Mouse (Mus musculus) liver, embryonic 16.5 days (tissue): Measurements from ENCODE around the gene Dyrk2. TPM values are rescaled to one million over a fixed set of nuclear protein-coding genes. Genes with fewer than 3 reads are reported as not detected.
A peak's percentile ranks its signal among the peaks of the same experiment; 100 is the strongest.

ENCODE experiments used
- ATAC-seq: fragments of 200-750 bp; cut with Nextera tagmentation; 2 replicates; pipeline ENCODE4 v1.8.0; 2017; ENCODE audit warnings: low read depth, mild to moderate bottlenecking, moderate number of reproducible peaks, moderate library complexity
- H3K27ac ChIP-seq: fragments of 300-500 bp; sonication (generic); 2 replicates; pipeline ENCODE4 v1.5.1; 2014; ENCODE audit warnings: mild to moderate bottlenecking, low read length
- H3K27me3 ChIP-seq: fragments of 300-500 bp; sonication (generic); 2 replicates; pipeline ENCODE4 v1.6.1; 2014; ENCODE audit warnings: low read depth, low read length, mixed read lengths; ENCODE audit not compliant: control insufficient read depth, insufficient read depth
- H3K36me3 ChIP-seq: fragments of 300-500 bp; sonication (generic); 2 replicates; pipeline ENCODE4 v1.6.1; 2014; ENCODE audit warnings: mild to moderate bottlenecking; ENCODE audit not compliant: control insufficient read depth, insufficient read depth
- H3K4me1 ChIP-seq: fragments of 300-500 bp; sonication (generic); 2 replicates; pipeline ENCODE4 v1.6.1; 2014; ENCODE audit warnings: low read depth, low read length, mixed read lengths; ENCODE audit not compliant: control insufficient read depth
- H3K4me2 ChIP-seq: fragments of 300-500 bp; sonication (generic); 2 replicates; pipeline ENCODE4 v1.6.1; 2014; ENCODE audit warnings: low read depth, low read length, mixed read lengths
- H3K4me3 ChIP-seq: fragments of 300-500 bp; sonication (generic); 2 replicates; pipeline ENCODE4 v1.5.1; 2014; ENCODE audit warnings: low read depth, mild to moderate bottlenecking, low read length
- H3K9ac ChIP-seq: fragments of 300-500 bp; sonication (generic); 2 replicates; pipeline ENCODE4 v1.6.1; 2014; ENCODE audit warnings: low read depth, low read length
- H3K9me3 ChIP-seq: fragments of 300-500 bp; sonication (generic); replicated peaks from 2 replicates; pipeline ENCODE4 v1.6.1; 2016; ENCODE audit warnings: low read length; ENCODE audit not compliant: control insufficient read depth
- WGBS: fragments of 180-500 bp; shearing (Covaris S2); extraction: QIAGEN DNeasy Blood & Tissue Kit; methylation state at CpG from one replicate; pipeline ENCODE4 v1.1.7; 2014; ENCODE audit not compliant: insufficient replicate concordance; 5-methylcytosine and 5-hydroxymethylcytosine counted together
- polyA plus RNA-seq: library from polyadenylated mRNA; unstranded; fragments of >200 nt; fragmentation: Nextera tagmentation; extraction: Ambion mirVana; gene quantifications from 2 replicates; pipeline ENCODE4 v1.2.1, GENCODE M21; 2015

The Dyrk2 gene
- polyA plus RNA-seq, 1 experiment from 2014 or later: 2.3 TPM

- H3K36me3 ChIP-seq: no peaks in the 10 kb centered on the region
- H3K9me3 ChIP-seq: no peaks in the 10 kb centered on the region
- H3K27me3 ChIP-seq: peaks cover 12% of the 10 kb centered on the region
- peak; percentile 66 for ATAC-seq
- peak overlapping the region; percentile 82 for H3K4me2 ChIP-seq
- H3K27ac ChIP-seq: peak overlapping the region; percentile 77
- peak overlapping the region; percentile 76 for H3K4me3 ChIP-seq
- H3K4me1 ChIP-seq: peaks cover 12% of the 10 kb centered on the region
- WGBS: under 1% methylated on average over 93 of the region's 130 CpGs
- H3K9ac ChIP-seq: peak overlapping the region; percentile 79
Measured at GRCm38 (mm10) chr10:118868601-118869590, 1.1 kb downstream of the Dyrk2 start.

GRCm38 (mm10) chr10:118867896-118868600 lies 2.0 kb downstream of the Dyrk2 start:
- peak overlapping the region; percentile 76 for H3K4me3 ChIP-seq
- H3K27me3 ChIP-seq: peaks cover 12% of the 10 kb centered on the region
- H3K9ac ChIP-seq: peak overlapping the region; percentile 79
- no peaks in the 10 kb centered on the region for H3K9me3 ChIP-seq
- peaks cover 12% of the 10 kb centered on the region for H3K4me1 ChIP-seq
- no peaks in the 10 kb centered on the region for H3K36me3 ChIP-seq
- peak overlapping the region; percentile 77 for H3K27ac ChIP-seq
- H3K4me2 ChIP-seq: peak overlapping the region; percentile 82
- WGBS: under 1% methylated on average over 59 of the region's 62 CpGs
- ATAC-seq: peak; percentile 11; the same call in 1 of the 2 replicates

GRCm38 (mm10) chr10:118867304-118867895 lies 2.6 kb downstream of the Dyrk2 start:
- peaks cover 12% of the 10 kb centered on the region for H3K4me1 ChIP-seq
- H3K4me2 ChIP-seq: peak overlapping the region; percentile 82
- H3K36me3 ChIP-seq: no peaks in the 10 kb centered on the region
- ATAC-seq: peak; percentile 7; the same call in 1 of the 2 replicates
- WGBS: 19% methylated on average over 16 of the region's 16 CpGs
- H3K27ac ChIP-seq: peak overlapping the region; percentile 77
- no peaks in the 10 kb centered on the region for H3K9me3 ChIP-seq
- peak overlapping the region; percentile 79 for H3K9ac ChIP-seq
- H3K27me3 ChIP-seq: peaks cover 12% of the 10 kb centered on the region
- H3K4me3 ChIP-seq: peak overlapping the region; percentile 76

GRCm38 (mm10) chr10:118864976-118865375 lies 5.0 kb downstream of the Dyrk2 start:
- Histone ChIP-seq H3K27me3 (peaks cover 8% of the 10 kb centered on the region), H3K9ac (no peak overlapping the region), H3K4me2 (no peak overlapping the region), H3K4me3 (no peak overlapping the region), H3K27ac (no peak overlapping the region), H3K4me1 (peaks cover 15% of the 10 kb centered on the region), H3K9me3 (peaks cover 4% of the 10 kb centered on the region), H3K36me3 (peaks cover 14% of the 10 kb centered on the region)
- WGBS: 84% methylated on average over 7 of the region's 7 CpGs
- ATAC-seq: no peak

- H3K36me3 ChIP-seq: peaks cover 24% of the 10 kb centered on the region
- H3K27ac ChIP-seq: no peak overlapping the region
Measured at GRCm38 (mm10) chr10:118863611-118864010, 6.4 kb downstream of the Dyrk2 start.

GRCm38 (mm10) chr10:118862233-118862632 lies 7.8 kb downstream of the Dyrk2 start:
- no peak overlapping the region for H3K9ac ChIP-seq
- H3K27ac ChIP-seq: no peak overlapping the region

More at GRCm38 (mm10) chr10:118863611-118864010, 6.4 kb downstream of the Dyrk2 start:
- Histone ChIP-seq H3K4me3 (no peak overlapping the region), H3K4me2 (no peak overlapping the region), H3K4me1 (peaks cover 13% of the 10 kb centered on the region), H3K9ac (no peak overlapping the region), H3K27me3 (no peaks in the 10 kb centered on the region), H3K9me3 (peaks cover 5% of the 10 kb centered on the region)
- ATAC-seq: no peak
- WGBS: 85% methylated on average over 8 of the region's 8 CpGs

GRCm38 (mm10) chr10:118861234-118862025 lies 8.6 kb downstream of the Dyrk2 start:
- Histone ChIP-seq H3K9ac (no peak overlapping the region), H3K27ac (no peak overlapping the region), H3K9me3 (peaks cover 5% of the 10 kb centered on the region), H3K4me2 (no peak overlapping the region), H3K27me3 (no peaks in the 10 kb centered on the region), H3K4me1 (peaks cover 6% of the 10 kb centered on the region), H3K36me3 (peaks cover 24% of the 10 kb centered on the region), H3K4me3 (no peak overlapping the region)
- 67% methylated on average over 11 of the region's 11 CpGs for WGBS
- ATAC-seq: no peak

More at GRCm38 (mm10) chr10:118862233-118862632, 7.8 kb downstream of the Dyrk2 start:
- Histone ChIP-seq H3K9me3 (peaks cover 5% of the 10 kb centered on the region), H3K27me3 (no peaks in the 10 kb centered on the region), H3K4me3 (no peak overlapping the region), H3K36me3 (peaks cover 24% of the 10 kb centered on the region), H3K4me1 (peaks cover 12% of the 10 kb centered on the region), H3K4me2 (no peak overlapping the region)
- 73% methylated on average over 4 of the region's 4 CpGs for WGBS
- no peak for ATAC-seq

- Histone ChIP-seq H3K9me3 (peaks cover 5% of the 10 kb centered on the region), H3K36me3 (peaks cover 24% of the 10 kb centered on the region), H3K27me3 (no peaks in the 10 kb centered on the region), H3K4me1 (peaks cover 4% of the 10 kb centered on the region; the same call in 1 of the 2 replicates), H3K9ac (no peak overlapping the region), H3K4me2 (no peak overlapping the region), H3K27ac (no peak overlapping the region), H3K4me3 (no peak overlapping the region)
- WGBS: 84% methylated on average over 21 of the region's 21 CpGs
- no peak for ATAC-seq
Measured at GRCm38 (mm10) chr10:118859655-118860054, 10.4 kb downstream of the Dyrk2 start.
